Mouse (Mus musculus): ENCODE measurements around the gene Mrpl52. TPM values are rescaled to one million over a fixed set of nuclear protein-coding genes. Genes with fewer than 3 reads are reported as not detected.
A peak's percentile ranks its signal among the peaks of the same experiment; 100 is the strongest.

Gene Mrpl52
- polyA plus RNA-seq, 1 experiment: 63.5 TPM

DNA sequence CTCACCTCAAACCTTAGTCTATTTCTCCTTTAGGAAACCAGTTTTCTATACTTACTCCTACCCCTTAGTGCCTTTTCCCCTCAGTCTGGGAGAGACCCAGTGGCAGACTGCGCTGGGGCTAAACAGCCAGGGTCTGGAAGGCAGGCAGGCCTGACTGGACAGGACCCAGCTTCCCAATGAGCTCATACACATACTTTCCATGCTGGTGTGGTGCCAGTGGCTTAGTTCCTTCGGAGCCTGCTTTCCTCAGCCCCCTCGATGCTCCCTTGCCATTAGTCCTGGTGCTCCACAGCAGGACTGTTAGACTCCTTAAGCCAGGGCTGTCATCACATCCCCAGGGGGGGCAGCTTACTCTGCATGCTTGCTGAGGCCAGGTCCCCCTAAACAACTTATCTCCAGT is 18.8 kb downstream of the Mrpl52 start:
- TF ChIP-seq TAL1 (IDR thresholded peaks at IDR 0.05; ENCODE audit: low read length): no peak
- TF ChIP-seq GATA1 (IDR thresholded peaks at IDR 0.05; ENCODE audit: low read length): no peak
- no peak overlapping the region for H3K4me3 ChIP-seq (replicated peaks)
- no peaks in the 10 kb centered on the region for H3K9me3 ChIP-seq (ENCODE audit: control insufficient read depth, low read length)
- peaks cover 4% of the 10 kb centered on the region; the same call in 1 of the 2 replicates for H3K36me3 ChIP-seq (ENCODE audit: control insufficient read depth)
- H3K4me1 ChIP-seq (ENCODE audit: control insufficient read depth): peaks cover 17% of the 10 kb centered on the region
- no peaks in the 10 kb centered on the region for H3K27me3 ChIP-seq (ENCODE audit: control insufficient read depth)

DNA sequence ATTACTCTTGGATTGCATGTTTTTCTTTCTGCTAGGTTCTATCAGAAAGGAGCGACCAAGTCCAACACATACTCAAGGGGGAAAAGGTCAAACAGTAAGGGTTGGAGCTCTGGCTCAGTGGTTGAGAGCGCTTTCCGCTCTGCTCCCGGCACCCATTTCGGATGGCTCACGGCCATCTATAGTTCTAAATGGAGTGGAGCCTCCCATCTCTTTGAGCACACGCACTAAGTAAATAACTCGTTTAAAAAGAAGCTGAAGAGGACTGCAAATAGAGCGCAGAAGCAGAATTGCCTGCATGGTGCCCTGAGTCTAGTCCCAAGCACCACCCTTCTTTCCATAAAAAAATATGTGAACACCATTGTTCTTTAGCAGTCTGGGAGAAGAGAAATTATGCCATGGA is 26.9 kb downstream of the Mrpl52 start:
- Histone ChIP-seq H3K27me3 (ENCODE audit: control insufficient read depth) (no peaks in the 10 kb centered on the region), H3K4me3 (replicated peaks) (no peak overlapping the region), H3K4me1 (ENCODE audit: control insufficient read depth) (peaks cover 7% of the 10 kb centered on the region), H3K36me3 (ENCODE audit: control insufficient read depth) (no peaks in the 10 kb centered on the region), H3K9me3 (ENCODE audit: control insufficient read depth, low read length) (no peaks in the 10 kb centered on the region)
- TF ChIP-seq TAL1 (IDR thresholded peaks at IDR 0.05; ENCODE audit: low read length) (no peak), GATA1 (IDR thresholded peaks at IDR 0.05; ENCODE audit: low read length) (no peak)

DNA sequence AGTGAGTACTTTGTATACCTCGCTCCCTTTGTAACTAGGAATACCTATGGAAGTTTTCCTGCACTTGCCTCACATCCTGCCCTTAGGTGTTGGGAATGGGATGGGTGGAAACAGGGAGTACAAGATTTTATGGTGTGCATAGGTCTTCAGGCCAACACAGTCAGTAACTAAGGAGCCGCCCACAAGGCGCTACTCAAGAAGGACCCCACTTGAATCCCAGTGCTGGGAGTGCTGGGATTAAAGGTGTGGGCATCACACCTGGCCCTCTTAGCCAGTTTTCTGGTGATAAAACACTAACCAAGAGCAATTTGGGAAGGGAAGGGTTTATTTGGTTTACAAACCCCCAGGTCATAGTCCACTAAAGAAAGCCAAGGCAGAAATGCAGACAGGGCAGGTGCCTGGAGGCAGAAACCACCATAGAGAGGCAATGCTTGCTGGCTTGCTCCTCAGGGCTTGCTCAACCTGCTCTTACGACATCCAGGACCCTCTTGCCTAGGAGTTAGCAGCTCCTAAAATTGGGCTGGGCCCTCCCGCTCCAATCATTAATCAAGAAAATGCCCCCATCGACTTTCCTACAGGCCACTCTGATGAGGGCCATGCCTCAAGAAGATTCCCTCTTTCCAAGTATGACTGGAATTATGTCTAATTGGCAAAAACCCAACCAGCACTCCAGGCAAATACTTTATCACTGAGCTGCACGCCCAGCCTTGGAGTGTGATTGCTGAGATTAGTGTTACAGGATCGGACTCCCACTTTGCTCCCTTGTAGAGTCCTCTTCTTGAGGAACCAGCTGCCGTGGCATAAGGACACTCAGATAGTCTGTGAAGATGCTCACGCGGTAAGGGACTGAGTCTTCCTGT is 28.2 kb downstream of the Mrpl52 start:
- Histone ChIP-seq H3K27me3 (ENCODE audit: control insufficient read depth) (no peaks in the 10 kb centered on the region), H3K9me3 (ENCODE audit: control insufficient read depth, low read length) (no peaks in the 10 kb centered on the region), H3K36me3 (ENCODE audit: control insufficient read depth) (no peaks in the 10 kb centered on the region), H3K4me1 (ENCODE audit: control insufficient read depth) (no peaks in the 10 kb centered on the region), H3K4me3 (replicated peaks) (no peak overlapping the region)
- no peak for TF ChIP-seq GATA1 (IDR thresholded peaks at IDR 0.05; ENCODE audit: low read length)
- TF ChIP-seq TAL1 (IDR thresholded peaks at IDR 0.05; ENCODE audit: low read length): no peak

DNA sequence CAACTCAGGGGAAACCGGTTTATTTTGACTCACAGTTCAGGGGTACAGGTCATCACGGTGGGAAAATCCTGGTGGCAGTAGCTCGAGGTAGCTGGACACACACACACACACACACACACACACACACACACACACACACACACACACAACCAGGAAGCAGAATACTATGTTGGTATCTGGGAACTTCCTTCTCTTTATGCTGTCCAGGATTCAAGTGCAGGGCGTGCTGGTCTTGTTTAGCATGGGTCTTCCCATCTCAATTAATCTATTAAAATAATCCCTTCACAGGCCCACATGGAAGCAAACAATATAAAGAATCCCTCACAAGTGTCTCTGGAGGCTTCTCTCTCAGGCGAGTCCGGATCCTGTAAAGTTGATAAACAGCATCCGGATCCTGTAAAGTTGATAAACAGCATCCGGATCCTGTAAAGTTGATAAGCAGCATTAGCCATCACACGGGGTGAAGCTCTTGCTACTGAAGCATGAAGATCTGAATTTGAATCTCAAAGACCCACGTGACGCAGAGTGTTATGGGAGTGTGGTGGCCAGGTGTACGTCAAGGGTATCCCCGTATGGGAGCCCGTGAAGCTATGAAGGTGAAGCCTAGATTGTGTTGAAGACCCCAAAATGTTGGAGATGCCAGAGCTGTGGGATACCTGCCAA is 31.3 kb downstream of the Mrpl52 start:
- Histone ChIP-seq H3K4me3 (replicated peaks) (no peak overlapping the region), H3K4me1 (ENCODE audit: control insufficient read depth) (peaks cover 15% of the 10 kb centered on the region), H3K9me3 (ENCODE audit: control insufficient read depth, low read length) (no peaks in the 10 kb centered on the region), H3K36me3 (ENCODE audit: control insufficient read depth) (no peaks in the 10 kb centered on the region), H3K27me3 (ENCODE audit: control insufficient read depth) (no peaks in the 10 kb centered on the region)
- TF ChIP-seq GATA1 (IDR thresholded peaks at IDR 0.05; ENCODE audit: low read length): no peak
- no peak for TF ChIP-seq TAL1 (IDR thresholded peaks at IDR 0.05; ENCODE audit: low read length)

DNA sequence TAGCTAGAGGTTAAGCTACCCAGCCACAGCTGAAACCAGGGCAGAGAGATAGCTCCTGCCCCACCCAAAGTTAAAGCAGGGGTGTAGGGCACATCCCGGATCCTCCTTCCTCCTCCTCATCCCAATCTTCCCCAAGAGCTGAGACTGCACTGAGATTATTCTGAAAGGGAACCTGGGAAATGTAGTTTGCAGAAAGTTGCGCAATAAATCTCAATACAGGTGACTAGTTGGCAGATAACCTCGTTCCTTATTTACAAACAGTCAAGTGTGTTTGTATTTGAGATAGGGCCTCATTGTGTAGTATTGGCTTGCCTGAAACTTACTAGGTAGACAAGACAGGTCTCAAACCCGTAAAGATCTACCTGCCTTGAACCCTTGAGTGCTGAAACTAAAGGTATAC is 35.4 kb downstream of the Mrpl52 start:
- H3K4me1 ChIP-seq (ENCODE audit: control insufficient read depth): peaks cover 39% of the 10 kb centered on the region
- H3K36me3 ChIP-seq (ENCODE audit: control insufficient read depth): peaks cover 11% of the 10 kb centered on the region
- TF ChIP-seq GATA1 (IDR thresholded peaks at IDR 0.05; ENCODE audit: low read length): no peak
- TF ChIP-seq TAL1 (IDR thresholded peaks at IDR 0.05; ENCODE audit: low read length): no peak
- H3K9me3 ChIP-seq (ENCODE audit: control insufficient read depth, low read length): no peaks in the 10 kb centered on the region
- H3K27me3 ChIP-seq (ENCODE audit: control insufficient read depth): no peaks in the 10 kb centered on the region
- no peak overlapping the region for H3K4me3 ChIP-seq (replicated peaks)

DNA sequence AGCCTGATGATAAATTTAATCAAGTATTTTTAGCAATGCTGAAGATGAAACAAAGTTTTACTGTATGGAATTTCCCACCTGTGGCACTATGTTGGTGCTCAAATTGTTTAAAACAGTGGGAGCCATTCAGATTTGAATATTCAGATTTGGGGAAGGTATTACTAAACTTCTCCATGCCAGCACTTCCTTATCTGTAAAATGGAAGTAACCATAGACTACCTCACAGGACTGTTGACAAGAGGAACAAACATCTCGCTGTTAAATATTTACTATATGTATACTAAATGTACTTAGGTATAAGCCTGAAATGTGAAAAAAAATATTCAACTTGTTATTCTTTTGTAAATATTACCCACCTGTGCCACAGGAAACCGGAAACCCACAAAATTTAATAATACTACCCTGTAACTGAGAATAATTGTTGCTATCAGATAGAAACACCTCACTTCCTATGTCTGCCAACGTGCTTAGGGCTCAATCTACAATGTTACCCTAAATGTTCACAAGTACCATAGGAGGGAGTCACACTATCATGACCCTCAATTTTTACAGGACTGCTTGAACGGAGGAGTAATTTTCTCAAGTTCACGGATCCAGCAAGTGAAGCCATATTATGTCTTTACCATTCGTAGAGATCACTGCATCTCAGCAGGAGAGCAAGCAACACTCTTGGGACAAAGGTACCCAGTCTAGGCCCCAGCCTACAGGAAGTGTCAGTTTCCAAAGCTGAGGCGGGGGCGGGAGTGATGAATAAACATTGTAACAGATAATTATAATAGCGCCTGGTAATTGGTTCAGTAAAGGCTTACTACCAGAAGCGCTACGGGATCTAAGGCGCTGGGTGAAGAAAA is 36.6 kb downstream of the Mrpl52 start:
- H3K4me1 ChIP-seq (ENCODE audit: control insufficient read depth): peaks cover 41% of the 10 kb centered on the region
- peak overlapping the region; percentile 97 for H3K4me3 ChIP-seq (replicated peaks)
- no peaks in the 10 kb centered on the region for H3K27me3 ChIP-seq (ENCODE audit: control insufficient read depth)
- no peaks in the 10 kb centered on the region for H3K9me3 ChIP-seq (ENCODE audit: control insufficient read depth, low read length)
- TF ChIP-seq GATA1 (IDR thresholded peaks at IDR 0.05; ENCODE audit: low read length) (no peak), TAL1 (IDR thresholded peaks at IDR 0.05; ENCODE audit: low read length) (no peak)
- H3K36me3 ChIP-seq (ENCODE audit: control insufficient read depth): peaks cover 23% of the 10 kb centered on the region

DNA sequence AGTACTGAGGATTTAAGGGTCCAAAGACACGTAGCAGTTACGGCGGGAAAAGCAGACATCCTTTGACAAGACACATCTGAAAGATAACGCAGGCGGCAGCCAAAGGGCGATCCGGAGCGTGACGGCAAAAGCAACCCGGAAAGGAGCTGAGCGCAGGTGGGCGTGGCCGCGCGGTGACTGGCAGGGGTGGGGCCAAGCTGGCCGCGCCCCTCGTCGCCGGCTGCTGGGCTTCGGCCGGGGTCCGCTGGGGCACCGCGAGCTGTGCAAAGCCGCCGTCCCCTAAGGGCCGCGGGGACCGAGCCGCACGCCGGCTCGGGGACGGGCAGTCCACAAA is 37.2 kb downstream of the Mrpl52 start, which contains the start of gene Lrp10:
Lrp10 (plus strand) TSS at position 179 of the 334 bp plus-strand sequence.
- peaks cover 29% of the 10 kb centered on the region for H3K36me3 ChIP-seq (ENCODE audit: control insufficient read depth)
- H3K4me3 ChIP-seq (replicated peaks): peak within 1 kb of the TSS; percentile 97
- H3K27me3 ChIP-seq (ENCODE audit: control insufficient read depth): no peaks in the 10 kb centered on the region
- peaks cover 41% of the 10 kb centered on the region for H3K4me1 ChIP-seq (ENCODE audit: control insufficient read depth)
- TF ChIP-seq GATA1 (IDR thresholded peaks at IDR 0.05; ENCODE audit: low read length) (peak; percentile 33; the same call in 1 of the 2 replicates), TAL1 (IDR thresholded peaks at IDR 0.05; ENCODE audit: low read length) (no peak)
- H3K9me3 ChIP-seq (ENCODE audit: control insufficient read depth, low read length): no peaks in the 10 kb centered on the region

DNA sequence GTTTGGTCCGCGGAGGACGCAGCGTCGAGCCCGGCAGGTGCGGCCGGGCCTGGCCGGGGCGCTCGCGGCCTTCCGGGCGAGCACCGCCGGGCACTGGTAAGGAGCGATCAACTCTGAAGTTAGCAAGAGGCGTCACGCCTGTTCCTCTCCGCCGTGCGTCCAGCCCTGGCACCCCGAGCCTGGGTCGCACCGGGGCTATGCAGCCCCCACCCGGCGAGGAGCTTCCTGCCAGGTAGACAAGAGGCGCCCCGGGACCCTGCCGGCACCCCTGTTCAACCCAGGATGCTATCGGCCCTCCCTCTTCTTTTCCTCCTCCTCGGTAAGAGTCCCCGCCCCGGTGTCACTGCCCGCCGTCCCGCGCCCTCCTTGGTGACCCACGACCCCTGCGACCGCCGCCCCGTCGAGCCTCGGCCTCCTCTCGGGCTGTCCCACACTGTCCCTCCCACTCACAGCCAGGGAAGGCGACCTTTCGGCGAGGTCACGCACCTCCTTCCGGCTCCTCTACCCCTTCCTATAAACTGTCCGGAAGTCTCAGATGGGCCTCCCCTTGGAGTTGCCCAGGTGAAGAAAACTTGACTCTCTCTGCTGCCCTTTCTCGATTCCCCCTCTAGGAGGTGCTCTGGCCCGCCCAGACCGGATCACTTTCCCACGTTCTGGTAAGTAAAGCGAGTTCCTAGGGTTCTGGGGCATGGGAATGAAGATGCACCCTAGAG is 37.7 kb downstream of the Mrpl52 start:
- H3K27me3 ChIP-seq (ENCODE audit: control insufficient read depth): no peaks in the 10 kb centered on the region
- H3K4me3 ChIP-seq (replicated peaks): peak overlapping the region; percentile 97
- H3K4me1 ChIP-seq (ENCODE audit: control insufficient read depth): peaks cover 41% of the 10 kb centered on the region
- TF ChIP-seq TAL1 (IDR thresholded peaks at IDR 0.05; ENCODE audit: low read length) (no peak), GATA1 (IDR thresholded peaks at IDR 0.05; ENCODE audit: low read length) (no peak)
- peaks cover 34% of the 10 kb centered on the region for H3K36me3 ChIP-seq (ENCODE audit: control insufficient read depth)
- no peaks in the 10 kb centered on the region for H3K9me3 ChIP-seq (ENCODE audit: control insufficient read depth, low read length)
